Mouse (Mus musculus): ENCODE results near the gene Neurl2. TPM values are rescaled to one million over a fixed set of nuclear protein-coding genes. Genes with fewer than 3 reads are reported as not detected.
"Not testable (repeated sequence)": the region's sequence is repeated elsewhere in the genome, so short reads cannot be mapped to it uniquely, and the experiment has no call there.

The Neurl2 gene
- polyA plus RNA-seq, 1 experiment from 2014 or later: 7.5 TPM

DNA sequence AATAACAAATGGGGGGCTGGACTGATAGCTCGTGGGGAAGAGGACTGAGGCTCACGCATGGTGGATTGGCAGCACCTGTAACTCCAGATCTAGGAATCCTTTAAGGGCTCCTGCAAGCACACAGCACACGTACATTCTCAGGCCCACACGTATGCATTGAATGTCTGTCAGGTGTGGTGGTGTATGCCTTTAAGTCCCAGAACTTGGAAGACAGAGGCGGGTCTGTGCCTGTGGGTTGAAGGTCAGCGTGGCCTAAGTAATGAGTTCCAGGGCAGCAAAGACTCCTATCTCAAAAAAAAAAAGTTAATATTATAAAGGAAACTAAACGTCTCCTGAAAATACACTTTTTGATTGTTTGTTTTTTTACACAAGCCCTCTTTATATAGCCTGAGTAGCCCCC lies 26.6 kb downstream of the Neurl2 start:
- no peak overlapping the region for H3K4me3 ChIP-seq
- peaks cover 15% of the 10 kb centered on the region for H3K4me1 ChIP-seq
- no peaks in the 10 kb centered on the region for H3K9me3 ChIP-seq
- H3K27me3 ChIP-seq: no peaks in the 10 kb centered on the region
- ATAC-seq (ENCODE audit: borderline replicate concordance, extremely low read depth, low FRiP score, low TSS enrichment): no peak
- H3K36me3 ChIP-seq: no peaks in the 10 kb centered on the region
- 68% methylated on average over 7 of the region's 7 CpGs for WGBS
- H3K9ac ChIP-seq: no peak overlapping the region
- no peak overlapping the region for H3K27ac ChIP-seq
- no peak overlapping the region for H3K4me2 ChIP-seq

DNA sequence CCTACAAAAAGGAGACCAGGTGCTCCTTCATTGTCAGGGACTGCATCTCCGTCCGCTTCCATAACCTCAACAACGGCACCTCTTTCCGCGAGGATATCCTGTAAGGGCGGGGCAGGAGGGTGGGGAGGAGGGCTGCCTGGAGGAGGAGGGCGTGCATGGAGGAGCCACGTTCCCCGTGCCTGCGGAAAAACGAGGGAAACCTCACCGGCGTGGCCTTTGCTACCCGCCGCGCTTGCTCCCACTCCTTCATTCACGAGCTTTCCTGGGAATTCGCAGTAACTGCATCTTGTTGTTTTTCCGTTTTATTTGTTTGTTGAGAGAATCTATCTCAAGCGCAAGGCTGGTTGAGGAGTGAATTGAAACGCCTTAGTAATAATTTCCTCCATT lies 27.9 kb downstream of the Neurl2 start:
- peak overlapping the region; percentile 81 for H3K27ac ChIP-seq
- peak overlapping the region; percentile 78 for H3K4me2 ChIP-seq
- ATAC-seq (ENCODE audit: borderline replicate concordance, extremely low read depth, low FRiP score, low TSS enrichment): peak; percentile 40; the same call in 1 of the 2 replicates
- peak overlapping the region; percentile 70 for H3K4me3 ChIP-seq
- no peaks in the 10 kb centered on the region for H3K27me3 ChIP-seq
- H3K4me1 ChIP-seq: peaks cover 15% of the 10 kb centered on the region
- WGBS: 1% methylated on average over 21 of the region's 21 CpGs
- H3K9ac ChIP-seq: peak overlapping the region; percentile 69
- H3K9me3 ChIP-seq: no peaks in the 10 kb centered on the region
- peaks cover 4% of the 10 kb centered on the region; the same call in 1 of the 2 replicates for H3K36me3 ChIP-seq

DNA sequence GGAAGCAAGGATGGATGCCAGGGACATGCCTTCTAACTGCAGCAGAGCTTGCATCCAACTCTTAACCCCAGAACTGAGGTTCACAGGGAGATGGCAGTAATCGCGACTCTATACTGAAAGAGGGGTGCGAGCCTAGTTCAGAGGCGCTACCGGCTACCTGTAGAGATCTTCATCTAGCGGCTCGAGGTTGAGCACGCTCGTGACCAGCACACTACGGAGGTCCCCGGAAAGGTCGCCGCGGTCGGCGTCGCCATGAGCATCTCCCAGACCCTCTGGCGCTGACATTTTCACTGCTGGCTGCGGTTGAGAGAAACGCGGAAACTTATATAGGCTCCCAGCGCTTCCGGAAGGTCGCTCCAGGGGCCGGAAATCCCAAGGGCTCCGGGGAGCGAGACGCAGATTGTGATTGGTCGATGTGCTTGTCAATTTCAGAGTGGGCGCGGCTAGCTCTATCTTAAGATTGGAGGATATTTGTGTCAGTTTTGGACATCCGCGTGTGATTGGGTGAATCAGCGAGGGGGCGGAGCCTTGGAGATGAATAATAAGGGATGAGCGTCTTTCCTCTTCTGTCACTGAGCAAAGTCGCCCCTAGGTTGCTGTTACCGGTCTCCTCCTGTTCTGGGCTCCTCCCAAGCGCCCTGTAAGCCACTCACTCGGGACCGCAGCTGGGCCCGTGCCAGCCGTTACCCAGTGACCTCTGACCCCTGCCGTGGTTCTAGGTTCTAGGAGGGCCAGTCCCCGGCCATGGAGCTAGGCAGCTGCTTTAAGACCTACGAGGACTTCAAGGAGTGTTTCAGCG lies 28.5 kb downstream of the Neurl2 start, which contains the start of the genes Acot8 and Zswim3:
Gene Acot8 (minus strand): TSS at position 350 of the 799 bp plus-strand sequence.
Gene Zswim3 (plus strand): TSS at position 566 of the 799 bp plus-strand sequence.
- Histone ChIP-seq H3K4me1 (peaks cover 15% of the 10 kb centered on the region), H3K4me3 (peak within 1 kb of the TSS; percentile 70), H3K9ac (peak within 1 kb of the TSS; percentile 82), H3K9me3 (no peaks in the 10 kb centered on the region), H3K4me2 (peak within 1 kb of the TSS; percentile 78), H3K27ac (peak within 1 kb of the TSS; percentile 81), H3K27me3 (no peaks in the 10 kb centered on the region), H3K36me3 (peaks cover 8% of the 10 kb centered on the region; the same call in 1 of the 2 replicates)
- peak; percentile 97 for ATAC-seq (ENCODE audit: borderline replicate concordance, extremely low read depth, low FRiP score, low TSS enrichment)
- 0% methylated on average over 47 of the region's 47 CpGs for WGBS

DNA sequence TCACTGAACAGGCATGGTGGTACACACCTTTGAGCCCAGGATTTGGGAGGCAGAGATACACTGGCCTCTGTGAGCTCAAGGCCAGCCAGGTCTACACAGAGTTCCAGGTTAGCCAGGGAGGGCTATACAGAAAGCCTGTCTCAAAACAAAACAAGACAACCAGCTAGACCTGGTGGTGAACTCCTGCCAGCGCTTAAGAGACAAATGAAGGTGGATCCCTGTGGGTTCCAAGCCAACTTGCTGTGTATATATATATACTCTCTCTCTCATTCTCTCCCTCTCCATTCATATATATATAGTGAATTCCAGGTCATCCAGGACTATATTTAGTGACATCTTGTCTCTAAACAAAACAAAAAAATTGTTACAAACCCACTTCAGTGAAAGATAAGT lies 29.3 kb downstream of the Neurl2 start:
- peaks cover 15% of the 10 kb centered on the region for H3K4me1 ChIP-seq
- H3K27ac ChIP-seq: no peak overlapping the region
- peak overlapping the region; percentile 82 for H3K9ac ChIP-seq
- WGBS: 46% methylated on average over 1 of the region's 1 CpGs
- H3K9me3 ChIP-seq: no peaks in the 10 kb centered on the region
- no peaks in the 10 kb centered on the region for H3K27me3 ChIP-seq
- peaks cover 16% of the 10 kb centered on the region for H3K36me3 ChIP-seq
- peak overlapping the region; percentile 65 for H3K4me2 ChIP-seq
- H3K4me3 ChIP-seq: peak overlapping the region; percentile 70
- ATAC-seq (ENCODE audit: borderline replicate concordance, extremely low read depth, low FRiP score, low TSS enrichment): no peak

DNA sequence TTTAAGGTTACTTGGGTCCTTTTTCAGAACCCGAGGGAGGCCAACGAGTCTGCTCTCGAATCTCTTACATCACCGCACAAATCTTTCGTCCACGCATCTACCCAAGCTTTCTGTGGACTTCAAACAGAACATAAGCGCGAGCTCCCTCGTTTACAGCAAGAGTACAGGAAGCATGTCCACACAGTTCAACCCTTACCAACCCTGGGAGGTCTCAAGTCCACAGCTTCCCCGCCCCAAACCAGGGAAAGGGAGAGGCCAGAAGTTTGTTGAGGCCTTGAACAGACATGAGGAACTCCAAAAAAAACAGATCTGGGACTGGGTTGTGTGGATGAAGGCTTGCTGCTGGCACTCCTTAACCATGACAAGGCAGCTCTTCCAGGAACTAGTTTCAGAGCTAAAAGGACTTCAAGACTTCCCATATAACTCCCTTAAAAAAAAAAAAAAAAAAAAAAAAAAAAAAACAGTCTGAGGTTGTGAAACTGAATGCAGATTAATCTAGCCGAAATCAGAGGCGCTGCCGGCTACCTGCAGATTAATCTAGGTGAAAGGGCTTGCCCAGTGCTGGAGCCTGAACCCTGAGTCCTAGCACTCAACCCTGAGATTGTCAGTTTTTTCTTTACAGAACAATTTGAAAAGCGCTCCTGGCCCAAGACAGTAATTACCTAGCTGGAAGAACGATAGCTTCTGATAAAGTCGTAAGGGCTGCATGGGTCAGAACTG lies 29.9 kb downstream of the Neurl2 start:
- peak overlapping the region; percentile 70 for H3K4me3 ChIP-seq
- peaks cover 15% of the 10 kb centered on the region for H3K4me1 ChIP-seq
- H3K9me3 ChIP-seq: no peaks in the 10 kb centered on the region
- WGBS: 86% methylated on average over 16 of the region's 16 CpGs
- no peak for ATAC-seq (ENCODE audit: borderline replicate concordance, extremely low read depth, low FRiP score, low TSS enrichment)
- peaks cover 21% of the 10 kb centered on the region for H3K36me3 ChIP-seq
- no peaks in the 10 kb centered on the region for H3K27me3 ChIP-seq
- H3K27ac ChIP-seq: no peak overlapping the region
- peak overlapping the region; percentile 82 for H3K9ac ChIP-seq
- peak overlapping the region; percentile 65 for H3K4me2 ChIP-seq

DNA sequence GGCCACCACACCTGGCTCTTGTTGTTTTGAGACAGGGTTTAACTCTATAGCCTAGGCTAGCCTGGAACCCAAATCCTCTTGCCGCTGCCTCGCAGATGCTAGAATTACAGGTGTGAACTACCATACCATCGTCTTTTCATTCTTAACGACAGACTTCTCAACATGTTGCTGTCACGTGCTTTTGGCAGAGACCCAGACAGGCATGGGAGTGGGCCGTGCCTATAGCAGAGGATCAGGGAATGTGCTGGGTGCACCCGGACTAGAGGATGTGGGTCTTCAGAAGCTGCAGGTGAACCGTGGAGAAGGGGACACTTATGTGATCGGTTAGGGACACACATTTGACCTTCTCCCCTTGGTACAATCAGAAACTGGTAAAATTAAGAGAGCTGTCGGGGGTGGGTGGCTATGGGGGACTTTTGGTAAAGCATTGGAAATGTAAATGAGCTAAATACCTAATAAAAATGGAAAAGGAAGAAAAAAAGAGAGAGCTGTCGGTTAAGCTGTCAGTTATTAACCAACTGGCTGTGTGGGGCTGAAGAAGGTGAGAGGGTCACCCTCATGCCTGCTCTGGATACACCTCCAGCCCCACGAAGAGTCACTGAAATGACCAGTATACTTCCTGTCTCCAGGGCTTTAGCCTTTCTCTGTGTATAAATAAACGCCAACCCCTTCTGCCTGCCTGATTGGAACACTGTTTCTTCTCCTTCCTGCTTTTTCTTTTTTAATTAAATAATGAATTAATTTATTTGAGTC lies 32.8 kb downstream of the Neurl2 start:
- no peak overlapping the region for H3K4me2 ChIP-seq
- H3K27me3 ChIP-seq: no peaks in the 10 kb centered on the region
- no peaks in the 10 kb centered on the region for H3K9me3 ChIP-seq
- peaks cover 36% of the 10 kb centered on the region for H3K36me3 ChIP-seq
- H3K4me3 ChIP-seq: no peak overlapping the region
- WGBS: 85% methylated on average over 13 of the region's 13 CpGs
- no peak overlapping the region for H3K27ac ChIP-seq
- ATAC-seq (ENCODE audit: borderline replicate concordance, extremely low read depth, low FRiP score, low TSS enrichment): no peak
- peaks cover 8% of the 10 kb centered on the region for H3K4me1 ChIP-seq
- no peak overlapping the region for H3K9ac ChIP-seq

DNA sequence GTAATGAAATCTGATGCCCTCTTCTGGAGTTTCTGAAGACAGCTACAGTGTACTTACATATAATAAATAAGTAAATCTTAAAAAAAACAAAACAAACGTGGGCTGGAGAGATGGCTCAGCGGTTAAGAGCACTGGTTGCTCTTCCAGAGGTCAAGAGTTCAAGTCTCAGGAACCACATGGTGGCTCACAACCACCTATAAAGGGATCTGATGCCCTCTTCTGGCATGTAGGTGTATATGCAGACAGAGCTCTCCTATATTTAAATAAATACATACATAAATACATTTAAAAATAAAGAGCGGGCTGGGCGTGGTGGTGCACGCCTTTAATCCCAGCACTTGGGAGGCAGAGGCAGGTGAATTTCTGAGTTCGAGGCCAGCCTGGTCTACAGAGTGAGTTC lies 34.7 kb downstream of the Neurl2 start:
- WGBS: 72% methylated on average over 6 of the region's 6 CpGs
- H3K9me3 ChIP-seq; H3K4me3 ChIP-seq; H3K27me3 ChIP-seq; H3K27ac ChIP-seq; H3K4me1 ChIP-seq; ATAC-seq (ENCODE audit: borderline replicate concordance, extremely low read depth, low FRiP score, low TSS enrichment); H3K9ac ChIP-seq; H3K4me2 ChIP-seq: not testable (repeated sequence)
- peaks cover 47% of the 10 kb centered on the region for H3K36me3 ChIP-seq

DNA sequence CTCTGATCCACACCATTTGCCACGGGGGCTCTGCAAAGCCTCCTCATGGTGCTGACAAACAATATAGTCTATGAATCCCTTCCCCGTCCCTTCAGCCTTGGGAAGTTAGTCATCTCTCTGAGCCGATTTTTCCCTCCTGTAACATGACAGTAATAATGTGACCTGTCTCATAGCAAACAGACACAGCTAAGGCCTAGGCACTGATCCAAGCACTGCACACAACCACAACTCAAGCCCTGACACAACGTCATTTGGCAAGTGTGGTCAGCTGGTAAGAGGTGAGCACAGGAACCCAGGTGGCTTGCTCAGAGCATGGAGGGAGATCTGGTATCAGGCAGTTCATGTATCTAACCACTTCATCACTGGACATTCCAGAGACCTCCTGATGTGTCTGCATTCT lies 37.4 kb downstream of the Neurl2 start:
- H3K9ac ChIP-seq: no peak overlapping the region
- H3K27me3 ChIP-seq: no peaks in the 10 kb centered on the region
- no peak for ATAC-seq (ENCODE audit: borderline replicate concordance, extremely low read depth, low FRiP score, low TSS enrichment)
- 58% methylated on average over 4 of the region's 4 CpGs for WGBS
- H3K9me3 ChIP-seq: no peaks in the 10 kb centered on the region
- no peak overlapping the region for H3K4me3 ChIP-seq
- H3K27ac ChIP-seq: no peak overlapping the region
- H3K4me1 ChIP-seq: 0 out of 2 replicates have a peak, but pooled peaks cover 2% of the 10 kb centered on the region
- no peak overlapping the region for H3K4me2 ChIP-seq
- H3K36me3 ChIP-seq: peaks cover 71% of the 10 kb centered on the region

DNA sequence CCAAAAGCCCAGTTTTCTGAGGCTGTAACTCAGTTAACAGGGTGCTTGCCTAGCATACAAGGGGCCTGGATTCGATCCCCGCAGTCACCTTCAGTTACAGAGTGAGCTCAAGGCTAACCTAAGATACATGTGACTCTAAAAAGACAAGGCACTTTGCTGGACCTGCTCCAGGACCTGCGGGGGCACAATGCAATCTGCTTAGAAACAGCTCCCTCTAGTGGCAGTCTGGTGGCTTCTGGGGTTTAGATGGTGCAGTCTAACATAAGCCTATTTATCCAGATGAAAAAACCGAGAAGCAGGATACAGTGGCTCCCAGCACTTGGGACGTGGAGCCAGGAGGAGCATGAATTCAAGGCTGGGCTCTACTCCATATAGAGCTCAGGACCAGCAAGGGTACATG lies 39.0 kb downstream of the Neurl2 start:
- Histone ChIP-seq H3K9me3 (no peaks in the 10 kb centered on the region), H3K27me3 (no peaks in the 10 kb centered on the region), H3K9ac (no peak overlapping the region), H3K4me3 (no peak overlapping the region), H3K4me2 (no peak overlapping the region), H3K27ac (no peak overlapping the region), H3K4me1 (0 out of 2 replicates have a peak, but pooled peaks cover 2% of the 10 kb centered on the region), H3K36me3 (peaks cover 59% of the 10 kb centered on the region)
- ATAC-seq (ENCODE audit: borderline replicate concordance, extremely low read depth, low FRiP score, low TSS enrichment): no peak
- 32% methylated on average over 5 of the region's 5 CpGs for WGBS

DNA sequence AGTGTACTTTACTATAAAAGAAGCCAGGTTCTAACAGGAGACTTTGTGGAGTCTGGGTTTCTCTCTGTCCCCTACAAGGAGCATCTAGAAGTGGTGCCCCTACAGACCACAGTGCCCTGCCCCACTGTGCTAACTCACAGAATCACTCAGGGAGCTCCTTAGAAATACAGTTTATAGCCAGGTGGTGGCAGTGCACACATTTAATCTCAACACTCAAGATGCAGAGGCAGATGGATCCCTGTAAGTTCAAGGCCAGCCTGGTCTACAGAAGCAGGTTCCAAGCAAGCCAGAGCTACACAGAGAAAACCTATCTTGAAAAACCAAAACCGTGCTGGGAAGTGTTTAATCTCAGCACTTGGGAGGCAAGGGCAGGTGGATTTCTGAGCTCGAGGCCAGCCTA lies 39.5 kb downstream of the Neurl2 start:
- ATAC-seq (ENCODE audit: borderline replicate concordance, extremely low read depth, low FRiP score, low TSS enrichment): no peak
- Histone ChIP-seq H3K4me3 (no peak overlapping the region), H3K27me3 (no peaks in the 10 kb centered on the region), H3K4me1 (peaks cover 3% of the 10 kb centered on the region; the same call in 1 of the 2 replicates), H3K36me3 (peaks cover 54% of the 10 kb centered on the region), H3K4me2 (no peak overlapping the region), H3K9me3 (no peaks in the 10 kb centered on the region), H3K27ac (no peak overlapping the region), H3K9ac (no peak overlapping the region)
- WGBS: 94% methylated on average over 2 of the region's 2 CpGs

DNA sequence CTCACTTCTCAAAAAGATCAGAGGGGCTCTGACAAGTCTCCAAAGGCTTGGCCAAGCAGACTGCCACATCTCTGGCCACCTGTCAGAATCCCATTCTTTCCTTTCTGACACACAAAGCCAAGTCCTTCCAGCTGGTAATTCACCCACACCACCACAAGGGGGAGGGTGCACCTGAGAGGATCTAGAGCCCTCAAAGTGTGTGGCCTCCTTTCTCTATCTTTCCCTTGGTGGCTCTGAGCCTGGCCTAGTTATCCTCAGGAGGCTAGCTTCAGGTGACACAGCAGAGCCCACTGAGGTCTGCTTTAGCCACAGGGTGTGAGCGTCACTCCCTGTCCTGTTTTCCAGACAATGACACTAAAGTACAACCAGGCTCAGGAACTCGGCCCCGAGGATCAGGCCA lies 40.0 kb downstream of the Neurl2 start:
- Histone ChIP-seq H3K9me3 (no peaks in the 10 kb centered on the region), H3K4me3 (no peak overlapping the region), H3K4me1 (peaks cover 9% of the 10 kb centered on the region; the same call in 1 of the 2 replicates), H3K36me3 (peaks cover 50% of the 10 kb centered on the region), H3K27ac (no peak overlapping the region), H3K27me3 (no peaks in the 10 kb centered on the region), H3K4me2 (no peak overlapping the region), H3K9ac (no peak overlapping the region)
- WGBS: 67% methylated on average over 3 of the region's 3 CpGs
- ATAC-seq (ENCODE audit: borderline replicate concordance, extremely low read depth, low FRiP score, low TSS enrichment): no peak

Measured in lung, embryonic 15.5 days (tissue).